Mouse (Mus musculus): ENCODE data around the gene Epb41l3.

DNA sequence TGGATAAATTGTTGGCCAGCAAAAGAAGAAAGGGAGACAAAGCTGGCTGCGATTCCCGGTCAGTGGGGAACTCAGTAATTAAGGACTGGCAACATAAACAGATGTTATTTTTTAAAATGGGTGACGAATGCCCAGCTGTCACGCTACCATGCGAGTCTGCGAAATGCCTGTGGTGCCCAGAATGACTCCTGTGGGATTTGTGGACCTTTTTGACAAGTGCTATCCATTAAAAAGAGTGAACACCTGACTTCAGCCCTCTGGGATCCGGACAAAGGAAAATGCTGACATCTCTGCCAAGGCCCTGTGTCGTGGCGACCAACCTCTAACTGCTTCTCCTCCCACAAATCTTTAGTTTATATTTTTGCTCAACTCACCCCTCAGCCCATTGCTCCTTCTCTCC, 232.2 kb downstream of the Epb41l3 start:
- no peak for TF ChIP-seq ZC3H11A (IDR thresholded peaks at IDR 0.05; ENCODE audit: borderline replicate concordance, low read depth, low read length)
- TF ChIP-seq HCFC1 (IDR thresholded peaks at IDR 0.05; ENCODE audit: borderline replicate concordance, insufficient read depth, low read length) = no peak
- TF ChIP-seq CHD2 (IDR thresholded peaks at IDR 0.05; ENCODE audit: low read depth, low read length) = no peak
- no peak for TF ChIP-seq MAFK (IDR thresholded peaks at IDR 0.05; ENCODE audit: insufficient read depth, low read depth, low read length)
- no peak for TF ChIP-seq ZNF384 (IDR thresholded peaks at IDR 0.05; ENCODE audit: low read depth, low read length)

All from ES-E14 (cell line).